Mouse (Mus musculus): ENCODE measurements around the gene Hnrnpr. TPM values are rescaled to one million over a fixed set of nuclear protein-coding genes. Genes with fewer than 3 reads are reported as not detected.

Hnrnpr gene
- polyA plus RNA-seq, 1 experiment from 2014 or later: 255 TPM

DNA sequence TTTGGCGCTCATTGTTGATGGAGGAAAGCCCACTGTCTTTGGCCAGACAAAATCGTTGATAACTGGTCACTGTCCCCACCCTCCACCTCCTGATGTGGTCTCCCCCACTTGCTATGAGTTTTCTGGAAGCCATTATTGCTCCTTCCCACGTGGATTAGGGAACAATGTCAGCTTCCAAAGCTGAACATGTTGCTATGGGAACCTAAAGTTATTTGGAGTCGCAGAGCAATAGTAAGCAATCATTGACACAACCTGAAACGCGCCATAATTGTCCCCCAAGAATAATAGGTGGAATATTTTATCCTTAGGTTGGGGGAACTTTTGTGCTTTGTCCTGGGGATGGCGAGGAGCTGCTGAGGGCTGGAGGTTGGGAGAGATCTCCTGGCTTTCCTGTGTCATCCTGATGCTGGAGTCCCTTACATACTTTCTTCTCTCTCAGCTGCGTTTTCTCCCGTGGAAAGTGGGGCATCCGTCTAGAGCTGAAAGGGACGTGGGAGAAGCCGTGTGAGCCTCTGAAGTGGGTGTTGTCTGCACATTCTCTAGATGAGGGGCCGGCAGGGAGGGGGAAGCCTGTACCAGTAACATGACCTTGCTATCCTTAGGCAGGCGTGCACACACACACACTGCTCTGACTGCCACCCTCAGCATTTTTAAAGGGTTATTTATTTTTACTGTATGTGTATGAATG lies 62.9 kb downstream of the Hnrnpr start:
- Histone ChIP-seq H3K4me1 (no peaks in the 10 kb centered on the region), H3K9me3 (replicated peaks) (no peaks in the 10 kb centered on the region), H3K27me3 (ENCODE audit: low read depth, poor library complexity, severe bottlenecking) (no peaks in the 10 kb centered on the region), H3K4me3 (no peak overlapping the region), H3K27ac (no peak overlapping the region), H3K36me3 (no peaks in the 10 kb centered on the region)
- DNase-seq (ENCODE audit: low spot score): no peak
- 77% methylated on average over 14 of the region's 14 CpGs for WGBS

DNA sequence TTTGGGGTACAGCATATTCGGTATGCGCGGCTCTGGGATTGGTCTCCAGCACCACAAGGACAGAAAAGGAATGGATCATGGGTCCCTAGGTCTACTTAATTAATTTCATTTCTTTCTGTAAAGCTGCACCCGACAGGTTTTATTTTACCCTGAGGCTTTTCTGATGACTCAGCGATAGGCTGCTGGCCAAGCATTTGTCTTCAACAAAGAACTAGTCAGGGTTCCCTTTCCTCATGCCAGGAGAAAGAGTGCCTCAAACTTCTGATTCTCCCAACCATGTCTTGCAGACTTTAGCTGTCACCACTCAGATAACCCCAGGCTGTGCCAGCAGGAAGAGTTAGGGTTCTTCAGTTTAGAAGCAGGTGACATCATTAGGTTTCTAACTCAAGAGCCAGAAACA lies 66.3 kb downstream of the Hnrnpr start:
- H3K4me1 ChIP-seq: no peaks in the 10 kb centered on the region
- no peaks in the 10 kb centered on the region for H3K36me3 ChIP-seq
- H3K9me3 ChIP-seq (replicated peaks): no peaks in the 10 kb centered on the region
- H3K4me3 ChIP-seq: no peak overlapping the region
- no peak overlapping the region for H3K27ac ChIP-seq
- DNase-seq (ENCODE audit: low spot score): no peak
- no peaks in the 10 kb centered on the region for H3K27me3 ChIP-seq (ENCODE audit: low read depth, poor library complexity, severe bottlenecking)
- 92% methylated on average over 5 of the region's 5 CpGs for WGBS

DNA sequence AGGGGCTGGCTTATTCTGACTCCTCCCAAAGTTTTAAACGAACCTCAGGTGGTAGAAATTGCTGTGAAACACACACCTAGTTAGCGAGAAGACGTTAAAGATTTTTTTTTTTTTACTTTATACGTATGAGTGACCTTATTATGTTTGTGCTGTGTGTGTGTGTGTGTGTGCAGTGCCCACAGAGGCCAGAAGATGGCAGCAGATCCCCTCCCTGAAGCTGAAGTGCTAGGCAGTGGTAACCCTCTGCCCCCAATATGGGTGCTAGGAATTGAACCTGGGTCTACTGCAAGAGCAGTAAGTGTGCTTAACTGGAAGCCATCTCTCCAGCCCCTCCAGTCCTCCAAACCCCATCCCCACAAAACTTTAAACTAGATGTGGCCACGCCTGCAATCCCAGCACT lies 72.3 kb downstream of the Hnrnpr start:
- no peak for DNase-seq (ENCODE audit: low spot score)
- no peaks in the 10 kb centered on the region for H3K9me3 ChIP-seq (replicated peaks)
- no peaks in the 10 kb centered on the region for H3K36me3 ChIP-seq
- H3K4me1 ChIP-seq: peaks cover 9% of the 10 kb centered on the region
- no peak overlapping the region for H3K27ac ChIP-seq
- H3K4me3 ChIP-seq: no peak overlapping the region
- H3K27me3 ChIP-seq (ENCODE audit: low read depth, poor library complexity, severe bottlenecking): no peaks in the 10 kb centered on the region
- WGBS: 81% methylated on average over 5 of the region's 5 CpGs

- Histone ChIP-seq H3K27ac (no peak overlapping the region), H3K9me3 (replicated peaks) (no peaks in the 10 kb centered on the region), H3K4me1 (peaks cover 14% of the 10 kb centered on the region), H3K4me3 (no peak overlapping the region), H3K27me3 (ENCODE audit: low read depth, poor library complexity, severe bottlenecking) (no peaks in the 10 kb centered on the region), H3K36me3 (no peaks in the 10 kb centered on the region)
- 90% methylated on average over 6 of the region's 6 CpGs for WGBS
- no peak for DNase-seq (ENCODE audit: low spot score)
These were observed 73.1 kb downstream of the Hnrnpr start for GRCm38 (mm10) chr4:136383839-136384238.

DNA sequence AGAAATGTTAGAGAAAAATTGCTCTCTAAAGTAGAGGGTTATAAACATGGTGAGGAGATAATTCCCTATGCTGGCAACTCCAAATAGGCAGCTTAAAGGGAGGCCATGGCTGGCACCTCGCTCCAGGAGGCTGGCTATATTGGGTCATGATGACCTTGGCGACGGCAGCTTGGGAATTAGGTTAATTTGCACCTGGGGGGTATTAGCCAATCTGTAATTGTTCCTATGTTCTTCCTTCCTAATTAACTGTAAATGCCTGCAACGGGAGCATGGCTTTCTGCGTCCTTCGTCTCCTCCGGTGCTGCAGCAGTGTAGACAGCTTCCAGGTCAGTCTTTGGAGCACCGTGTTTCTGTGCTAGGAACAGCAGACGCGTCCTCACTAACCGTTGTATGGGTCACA lies 76.5 kb downstream of the Hnrnpr start:
- peaks cover 14% of the 10 kb centered on the region for H3K4me1 ChIP-seq
- no peaks in the 10 kb centered on the region for H3K27me3 ChIP-seq (ENCODE audit: low read depth, poor library complexity, severe bottlenecking)
- H3K9me3 ChIP-seq (replicated peaks): no peaks in the 10 kb centered on the region
- H3K27ac ChIP-seq: no peak overlapping the region
- H3K36me3 ChIP-seq: no peaks in the 10 kb centered on the region
- H3K4me3 ChIP-seq: no peak overlapping the region
- DNase-seq (ENCODE audit: low spot score): no peak
- 59% methylated on average over 11 of the region's 11 CpGs for WGBS

DNA sequence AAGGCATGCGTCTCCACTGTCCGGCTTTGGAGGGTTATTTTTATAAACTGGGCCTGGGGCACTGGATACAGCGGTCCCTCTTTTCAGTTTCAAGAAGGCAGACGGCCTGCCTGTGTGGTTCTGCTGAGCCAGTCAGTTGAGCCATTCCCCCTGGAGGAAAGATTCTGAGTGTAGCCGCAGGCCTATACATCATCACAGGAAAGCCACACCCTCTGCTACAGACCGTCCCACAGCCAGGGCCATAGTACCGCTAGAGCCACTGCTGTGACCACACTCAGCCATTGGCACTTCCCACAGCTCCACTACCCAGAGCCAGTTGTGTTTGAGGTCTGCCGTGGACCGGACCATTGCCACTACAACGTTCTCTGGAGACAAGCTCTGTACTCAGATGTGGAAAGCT lies 91.1 kb downstream of the Hnrnpr start:
- Histone ChIP-seq H3K27me3 (ENCODE audit: low read depth, poor library complexity, severe bottlenecking) (no peaks in the 10 kb centered on the region), H3K27ac (no peak overlapping the region), H3K4me3 (no peak overlapping the region), H3K36me3 (no peaks in the 10 kb centered on the region), H3K9me3 (replicated peaks) (no peaks in the 10 kb centered on the region), H3K4me1 (no peaks in the 10 kb centered on the region)
- 86% methylated on average over 10 of the region's 10 CpGs for WGBS
- no peak for DNase-seq (ENCODE audit: low spot score)

DNA sequence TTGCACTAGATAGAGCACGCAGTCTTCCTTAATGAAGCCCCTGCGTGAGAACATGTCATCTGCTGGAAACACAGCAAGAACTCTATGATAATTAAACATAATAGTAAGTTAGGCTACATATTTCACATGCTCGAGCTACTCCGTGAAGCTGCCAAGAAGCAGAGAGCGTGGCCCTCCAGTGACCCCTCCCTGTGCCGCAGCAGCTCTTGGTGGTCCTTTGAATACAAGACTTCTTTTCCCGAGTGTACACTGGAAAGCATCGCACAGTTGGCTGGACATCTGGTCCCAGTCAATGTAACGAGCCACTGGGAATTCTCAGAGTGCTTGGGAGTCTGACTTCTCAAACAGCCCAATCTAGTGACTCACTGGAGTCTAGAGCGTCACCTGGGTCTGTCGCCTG lies 97.1 kb downstream of the Hnrnpr start:
- H3K36me3 ChIP-seq: no peaks in the 10 kb centered on the region
- no peaks in the 10 kb centered on the region for H3K4me1 ChIP-seq
- H3K4me3 ChIP-seq: no peak overlapping the region
- no peaks in the 10 kb centered on the region for H3K27me3 ChIP-seq (ENCODE audit: low read depth, poor library complexity, severe bottlenecking)
- no peak overlapping the region for H3K27ac ChIP-seq
- 72% methylated on average over 11 of the region's 11 CpGs for WGBS
- DNase-seq (ENCODE audit: low spot score): no peak
- no peaks in the 10 kb centered on the region for H3K9me3 ChIP-seq (replicated peaks)

Other genes with a start within 250 kb of the Hnrnpr start
- gene Id3, start 167.4 kb upstream of the Hnrnpr start, polyA plus RNA-seq (2016; fragmentation: Nextera tagmentation; extraction: Ambion mirVana): 375 and 475 TPM in 2 replicates
- gene E2f2, start 138.5 kb upstream of the Hnrnpr start, polyA plus RNA-seq (2016; fragmentation: Nextera tagmentation; extraction: Ambion mirVana): 6.4 and 7.3 TPM in 2 replicates
- 2.3 and 3.7 TPM in 2 replicates for gene Asap3, start 104.6 kb upstream of the Hnrnpr start, polyA plus RNA-seq (2016; fragmentation: Nextera tagmentation; extraction: Ambion mirVana)
- gene Tcea3, start 63.2 kb upstream of the Hnrnpr start, polyA plus RNA-seq (2016; fragmentation: Nextera tagmentation; extraction: Ambion mirVana): 1.5 and 1.8 TPM in 2 replicates
- 20.2 and 24.6 TPM in 2 replicates for gene Zfp46, start 26.3 kb upstream of the Hnrnpr start, polyA plus RNA-seq (2016; fragmentation: Nextera tagmentation; extraction: Ambion mirVana)
- 0.30 TPM in 1 of 2 replicates, not detected in the other for gene Htr1d, start 112.6 kb downstream of the Hnrnpr start, polyA plus RNA-seq (2016; fragmentation: Nextera tagmentation; extraction: Ambion mirVana)
- 0.11 and 0.16 TPM in 2 replicates for gene 6030445D17Rik, start 151.3 kb downstream of the Hnrnpr start, polyA plus RNA-seq (2016; fragmentation: Nextera tagmentation; extraction: Ambion mirVana)
- gene Luzp1, start 158.8 kb downstream of the Hnrnpr start, polyA plus RNA-seq (2016; fragmentation: Nextera tagmentation; extraction: Ambion mirVana): 151 and 152 TPM in 2 replicates